In genomic region chr9:54568732-54569131, GRCm38 (mm10) we compare ENCODE assay signal across 19 mouse cellular contexts. TPM values are rescaled to one million over a fixed set of nuclear protein-coding genes. Genes with fewer than 3 reads are reported as not detected.
DNase-seq lines count a peak whose midpoint lies in the region; ATAC-seq and TF ChIP-seq lines count a peak whose summit lies in the region.
"Had no signal": no experiment of that assay in that cellular context is flagged by ENCODE, and none has a peak within 500 bp of the region (broad histone marks: within the 10 kb centered on the region; RNA-seq: fewer than 3 reads in every experiment).

No protein-coding gene starts in this region.

- DNase-seq in frontal cortex, postnatal 14 days (ENCODE audit: low spot score in 2 of 2), result no peak
- DNase-seq in layer of hippocampus, adult 2 months (ENCODE audit: low spot score in 2 of 2), result no peak
- DNase-seq in layer of hippocampus, adult 9-10 months (ENCODE audit: low spot score), result no peak
- DNase-seq in ES-CJ7 (ENCODE audit: low read depth, low spot score), result peak; percentile 49
- peak; percentile 67 for DNase-seq in embryo, embryonic 10.5 days (ENCODE audit: low spot score)
- no peak for DNase-seq in Muller cell, postnatal 12 days (ENCODE audit: inconsistent ontology term)
- DNase-seq: adrenal gland, adult 2 months; cerebellum, adult 9-10 months; liver, postnatal 0 days; right cerebral cortex, postnatal 14 days; thymus, adult 18-20 months had no signal

- TF ChIP-seq CTCF in layer of hippocampus, adult 2 months (conservative IDR thresholded peaks at IDR 0.05), result peak; percentile 58

- H3K27ac ChIP-seq in layer of hippocampus, adult 2 months, result no peak overlapping the region
- H3K27ac ChIP-seq: heart, embryonic 13.5 days; hindbrain, embryonic 15.5 days; limb, embryonic 12.5 days had no signal

- H3K4me3 ChIP-seq in layer of hippocampus, adult 2 months, result no peak overlapping the region
- H3K4me3 ChIP-seq: heart, embryonic 13.5 days; hindbrain, embryonic 15.5 days; limb, embryonic 12.5 days; myocyte had no signal

- peak; percentile 57; the same call in 1 of the 2 replicates for ATAC-seq in frontal cortex, adult (ENCODE audit: low TSS enrichment)
- ATAC-seq in megakaryocyte progenitor cell, adult 5-6 weeks (replicated peaks; ENCODE audit: poor library complexity), result no peak
- ATAC-seq: liver, postnatal 0 days; Patski had no signal

RNA-seq across cellular contexts. Expression of gene Cib2, which starts 8.7 kb away (rescaled TPM):
- total RNA-seq in layer of hippocampus, adult 2 months (2021), result 10 to 100 TPM; 18.7 to 19.6 TPM
- 2.0 and 2.4 TPM in 2 replicates for total RNA-seq in megakaryocyte progenitor cell, adult 5-6 weeks (2015)
- total RNA-seq in megakaryocyte progenitor cell, adult 5-6 weeks (2017), result 1.2 and 1.3 TPM in 2 replicates

RNA-seq across cellular contexts. Expression of gene Idh3a, which starts 17.4 kb away (rescaled TPM):
- 100 to 1,000 TPM; 159 to 179 TPM for total RNA-seq in layer of hippocampus, adult 2 months (2021)
- 126 and 142 TPM in 2 replicates for total RNA-seq in megakaryocyte progenitor cell, adult 5-6 weeks (2015)
- 74.5 and 85.5 TPM in 2 replicates for total RNA-seq in megakaryocyte progenitor cell, adult 5-6 weeks (2017)

RNA-seq across cellular contexts. Expression of gene Sh2d7, which starts 29.9 kb away (rescaled TPM):
- not detected for total RNA-seq in layer of hippocampus, adult 2 months (2021)
- total RNA-seq in megakaryocyte progenitor cell, adult 5-6 weeks (2015), result not detected in 2 replicates
- not detected in 2 replicates for total RNA-seq in megakaryocyte progenitor cell, adult 5-6 weeks (2017)
- total RNA-seq: adrenal gland, adult 2 months; megakaryocyte, adult 5-6 weeks had no signal

Comparison
In these comparisons a context has a peak if more than half of its experiments do, and no peak if none do; other contexts are left out.
1. DNase-seq: peak in ES-CJ7 (single experiment) and embryo, embryonic 10.5 days (single experiment); none in frontal cortex, postnatal 14 days (0 of 2), layer of hippocampus, adult 2 months (0 of 2), layer of hippocampus, adult 9-10 months (single experiment) and Muller cell, postnatal 12 days (single experiment).
2. RNA of gene Cib2, which starts 8.7 kb away (total RNA-seq): 18.7 to 19.6 TPM in layer of hippocampus, adult 2 months; 1.2 to 2.4 TPM in megakaryocyte progenitor cell, adult 5-6 weeks; every median in the first group is over 4 times any median in the second.